Comparison of ENCODE assay signal across 8 mouse cellular contexts in genomic region chr16:4558980-4559631, GRCm38 (mm10). TPM values are rescaled to one million over a fixed set of nuclear protein-coding genes. Genes with fewer than 3 reads are reported as not detected.
DNase-seq lines count a peak whose midpoint lies in the region; ATAC-seq and TF ChIP-seq lines count a peak whose summit lies in the region.

No protein-coding gene starts in this region.

- peaks cover 20% of the 10 kb centered on the region for H3K27me3 ChIP-seq in CH12.LX (replicated peaks)
- H3K27me3 ChIP-seq in forebrain, embryonic 12.5 days = no peaks in the 10 kb centered on the region
- H3K27me3 ChIP-seq in heart, embryonic 15.5 days = no peaks in the 10 kb centered on the region

- peak overlapping the region; percentile 67 for H3K9ac ChIP-seq in CH12.LX (ENCODE audit: insufficient read depth, low read depth)
- H3K9ac ChIP-seq in forebrain, embryonic 12.5 days = peak overlapping the region; percentile 81
- peak overlapping the region; percentile 75 for H3K9ac ChIP-seq in heart, embryonic 15.5 days

- H3K4me1 ChIP-seq in CH12.LX (ENCODE audit: control insufficient read depth in 1 of 2, insufficient read depth in 2 of 2) = peaks cover 9 to 39% of the 10 kb centered on the region in 2 experiments
- peaks cover 18% of the 10 kb centered on the region for H3K4me1 ChIP-seq in forebrain, embryonic 12.5 days
- H3K4me1 ChIP-seq in heart, embryonic 15.5 days (replicated peaks) = peaks cover 23% of the 10 kb centered on the region
- no peaks in the 10 kb centered on the region; the same call in 1 of the 2 replicates for H3K4me1 ChIP-seq in lung, adult 2 months (ENCODE audit: control insufficient read depth, insufficient read depth, low read length)

- peaks cover 18% of the 10 kb centered on the region for H3K79me2 ChIP-seq in CH12.LX (replicated peaks; ENCODE audit: control insufficient read depth, extremely low read depth, insufficient read depth, poor library complexity, severe bottlenecking)

- peak overlapping the region; percentile 71 to 92 (median 79) for H3K4me3 ChIP-seq in CH12.LX (replicated peaks in 1 of 3; ENCODE audit: low read depth in 2 of 3, low read length in 2 of 3, poor library complexity in 1 of 3)
- H3K4me3 ChIP-seq in forebrain, embryonic 12.5 days (replicated peaks) = peak overlapping the region; percentile 78
- peak overlapping the region; percentile 84 for H3K4me3 ChIP-seq in heart, embryonic 15.5 days
- peak overlapping the region; percentile 82 for H3K4me3 ChIP-seq in lung, adult 2 months (replicated peaks; ENCODE audit: extremely low read depth, low read depth, low read length)

- ATAC-seq in forebrain, embryonic 12.5 days (ENCODE audit: low FRiP score) = peak; percentile 42
- ATAC-seq in heart, embryonic 15.5 days (replicated peaks; ENCODE audit: insufficient number of reproducible peaks, insufficient read depth, low FRiP score, low read depth) = peak; percentile 25

- peaks cover 10% of the 10 kb centered on the region for H3K9me3 ChIP-seq in CH12.LX (replicated peaks; ENCODE audit: low read length)
- H3K9me3 ChIP-seq in forebrain, embryonic 12.5 days = no peaks in the 10 kb centered on the region
- H3K9me3 ChIP-seq in heart, embryonic 15.5 days (replicated peaks) = no peaks in the 10 kb centered on the region

- TF ChIP-seq CTCF in CH12.LX (conservative IDR thresholded peaks at IDR 0.05 in 1 of 2, IDR thresholded peaks at IDR 0.05 in 1 of 2; ENCODE audit: low read depth in 2 of 2, low read length in 2 of 2) = no peak
- TF ChIP-seq CTCF in brain, embryonic 14.5 days (IDR thresholded peaks at IDR 0.05; ENCODE audit: borderline replicate concordance, extremely low read depth, insufficient read depth, insufficient read length) = no peak
- no peak for TF ChIP-seq CTCF in lung, adult 2 months (IDR thresholded peaks at IDR 0.05; ENCODE audit: insufficient read depth, low read length)

- H3K27ac ChIP-seq in CH12.LX (ENCODE audit: insufficient read depth, low read depth) = peak overlapping the region; percentile 64
- peak overlapping the region; percentile 93 for H3K27ac ChIP-seq in forebrain, embryonic 12.5 days
- H3K27ac ChIP-seq in heart, embryonic 15.5 days = peak overlapping the region; percentile 91

- TF ChIP-seq RAD21 in CH12.LX (IDR thresholded peaks at IDR 0.05; ENCODE audit: low read depth, low read length) = no peak

- dilution Hi-C loops in CH12.LX (cut with MboI; ENCODE audit: extremely low pct_ligation_motif_present, extremely low pct_unique_long_range_greater_than_20kb, low sequenced_read_pairs) = no loop called here

- H3K36me3 ChIP-seq in CH12.LX (replicated peaks in 1 of 2; ENCODE audit: control insufficient read depth in 1 of 2, insufficient read depth in 1 of 2, low read length in 1 of 2) = peaks cover 0 to 27% of the 10 kb centered on the region in 2 experiments
- H3K36me3 ChIP-seq in forebrain, embryonic 12.5 days (replicated peaks) = 0 out of 2 replicates have a peak, but pooled peaks cover 4% of the 10 kb centered on the region
- no peaks in the 10 kb centered on the region for H3K36me3 ChIP-seq in heart, embryonic 15.5 days

- peak overlapping the region; percentile 77 for H3K4me2 ChIP-seq in CH12.LX (ENCODE audit: insufficient read depth, low read depth, poor library complexity, severe bottlenecking)
- H3K4me2 ChIP-seq in forebrain, embryonic 12.5 days = peak overlapping the region; percentile 79
- H3K4me2 ChIP-seq in heart, embryonic 15.5 days = peak overlapping the region; percentile 96

- no peak for TF ChIP-seq EP300 in CH12.LX (IDR thresholded peaks at IDR 0.05; ENCODE audit: low read length)

- in situ Hi-C loops in CH12.LX (cut with MboI; ENCODE audit: low pct_ligation_motif_present, low pct_unique_long_range_greater_than_20kb, low sequenced_read_pairs) = loop anchor here (5.0 kb wide), 1 partner anchor 118 kb away; the partner anchor contains the start of gene Coro7

- peak; percentile 3; the same call in 1 of the 2 replicates for TF ChIP-seq POLR2A in CH12.LX (IDR thresholded peaks at IDR 0.05; ENCODE audit: low read depth, low read length)
- TF ChIP-seq POLR2A in brain, embryonic 14.5 days (IDR thresholded peaks at IDR 0.05; ENCODE audit: borderline replicate concordance, extremely low read depth, insufficient read depth, insufficient read length, poor library complexity, severe bottlenecking) = peak; percentile 72
- no peak for TF ChIP-seq POLR2A in lung, adult 2 months (IDR thresholded peaks at IDR 0.05; ENCODE audit: borderline replicate concordance, extremely low read depth, low read depth, low read length)

- peak; percentile 57 for DNase-seq in CH12.LX (ENCODE audit: extremely low read depth)
- peak; percentile 82 for DNase-seq in brain, embryonic 14.5 days (ENCODE audit: low read depth)
- peak; percentile 38 for DNase-seq in large intestine, adult 2 months (ENCODE audit: low read depth, low spot score)
- DNase-seq in lung, adult 2 months = no peak
- peak; percentile 48 for DNase-seq in ovary, adult 18-20 months (ENCODE audit: low spot score)
- peak; percentile 57 for DNase-seq in thymus, postnatal 0 days (ENCODE audit: low spot score)

- under 1% methylated on average over 42 of the region's 43 CpGs for WGBS in forebrain, embryonic 12.5 days
- WGBS in heart, embryonic 15.5 days = 0% methylated on average over 43 of the region's 43 CpGs
- WGBS in large intestine, adult 2 months = under 1% methylated on average over 43 of the region's 43 CpGs
- WGBS in lung, adult 2 months = 0% methylated on average over 43 of the region's 43 CpGs

TF ChIP-seq in CH12.LX, 34 proteins besides CTCF, POLR2A, EP300 and RAD21 (continues in another document):
- no peak for TF ChIP-seq TBP (conservative IDR thresholded peaks at IDR 0.05; ENCODE audit: low read depth, low read length)
- TF ChIP-seq ELF1 (IDR thresholded peaks at IDR 0.05; ENCODE audit: low read depth, low read length) = no peak
- no peak for TF ChIP-seq PAX5 (IDR thresholded peaks at IDR 0.05; ENCODE audit: low read length)
- no peak for TF ChIP-seq GABPA (IDR thresholded peaks at IDR 0.05; ENCODE audit: insufficient replicate concordance, low read depth, low read length)
- no peak for TF ChIP-seq JUN (IDR thresholded peaks at IDR 0.05; ENCODE audit: insufficient read depth, low read depth, low read length)
- no peak for TF ChIP-seq USF2 (conservative IDR thresholded peaks at IDR 0.05; ENCODE audit: low read depth, low read length)
- no peak for TF ChIP-seq CHD1 (IDR thresholded peaks at IDR 0.05; ENCODE audit: low read depth, low read length)
- TF ChIP-seq NELFE (IDR thresholded peaks at IDR 0.05; ENCODE audit: low read depth, low read length) = peak; percentile 70; the same call in 1 of the 2 replicates
- no peak for TF ChIP-seq MAFK (IDR thresholded peaks at IDR 0.05; ENCODE audit: insufficient replicate concordance, low read length)
- no peak for TF ChIP-seq MAZ (IDR thresholded peaks at IDR 0.05; ENCODE audit: low read depth, low read length)
- TF ChIP-seq MAX (IDR thresholded peaks at IDR 0.05; ENCODE audit: low read length) = peak; percentile 94
- 0 out of 2 replicates have a peak, but pooled peaks have one; percentile 13 for TF ChIP-seq CHD2 (IDR thresholded peaks at IDR 0.05; ENCODE audit: low read length)
- no peak for TF ChIP-seq E2F4 (IDR thresholded peaks at IDR 0.05; ENCODE audit: insufficient replicate concordance, low read depth, low read length)
- no peak for TF ChIP-seq ETS1 (conservative IDR thresholded peaks at IDR 0.05; ENCODE audit: low read depth, low read length)
- TF ChIP-seq ZMIZ1 (IDR thresholded peaks at IDR 0.05; ENCODE audit: low read depth, low read length) = peak; percentile 38; the same call in 1 of the 2 replicates
- TF ChIP-seq ZKSCAN1 (IDR thresholded peaks at IDR 0.05; ENCODE audit: borderline replicate concordance, low read depth, low read length) = no peak
- TF ChIP-seq JUND (conservative IDR thresholded peaks at IDR 0.05; ENCODE audit: low read depth, low read length) = no peak
- TF ChIP-seq RCOR1 (conservative IDR thresholded peaks at IDR 0.05; ENCODE audit: low read depth, low read length) = no peak
- no peak for TF ChIP-seq TCF12 (IDR thresholded peaks at IDR 0.05; ENCODE audit: low read depth, low read length)

RNA-seq across cellular contexts. Expression of gene Tfap4, which starts 0.5 kb away (rescaled TPM):
- total RNA-seq in CH12.LX (2012; rRNA removed) (23.5 and 27.5 TPM in 2 replicates), CH12.LX (2014; rRNA removed) (24.0 and 25.0 TPM in 2 replicates)
- polyA plus RNA-seq in CH12.LX (2012; ENCODE audit: insufficient read length, low read depth) = 43.3 and 46.6 TPM in 2 replicates
- 13.6 and 16.6 TPM in 2 replicates for polyA plus RNA-seq in brain, embryonic 14.5 days (2012; rRNA removed)
- polyA plus RNA-seq in forebrain, embryonic 12.5 days (2016; fragmentation: Nextera tagmentation; extraction: Ambion mirVana) = 20.9 and 22.6 TPM in 2 replicates
- polyA plus RNA-seq in heart, embryonic 15.5 days (2015; fragmentation: Nextera tagmentation; extraction: Ambion mirVana) = 5.6 and 7.1 TPM in 2 replicates
- 11.1 and 13.2 TPM in 2 replicates for polyA plus RNA-seq in large intestine, adult 2 months (2012; rRNA removed)
- 6.0 and 6.9 TPM in 2 replicates for polyA plus RNA-seq in lung, adult 2 months (2012; rRNA removed)
- 16.5 and 19.7 TPM in 2 replicates for polyA plus RNA-seq in thymus, postnatal 0 days (2015; fragmentation: Nextera tagmentation; extraction: Ambion mirVana)

RNA-seq across cellular contexts. Expression of gene Srl, which starts 17.5 kb away (rescaled TPM):
- 44.6 and 60.3 TPM in 2 replicates for total RNA-seq in CH12.LX (2012; rRNA removed)
- total RNA-seq in CH12.LX (2014; rRNA removed) = 62.7 and 88.8 TPM in 2 replicates
- 71.3 and 77.9 TPM in 2 replicates for polyA plus RNA-seq in CH12.LX (2012; ENCODE audit: insufficient read length, low read depth)
- polyA plus RNA-seq in brain, embryonic 14.5 days (2012; rRNA removed) = 25.0 and 26.2 TPM in 2 replicates
- 27.6 and 30.7 TPM in 2 replicates for polyA plus RNA-seq in forebrain, embryonic 12.5 days (2016; fragmentation: Nextera tagmentation; extraction: Ambion mirVana)
- 227 and 253 TPM in 2 replicates for polyA plus RNA-seq in heart, embryonic 15.5 days (2015; fragmentation: Nextera tagmentation; extraction: Ambion mirVana)
- 2.9 and 3.3 TPM in 2 replicates for polyA plus RNA-seq in large intestine, adult 2 months (2012; rRNA removed)
- 3.6 and 12.6 TPM in 2 replicates for polyA plus RNA-seq in lung, adult 2 months (2012; rRNA removed)
- polyA plus RNA-seq in thymus, postnatal 0 days (2015; fragmentation: Nextera tagmentation; extraction: Ambion mirVana) = 5.6 and 6.9 TPM in 2 replicates

RNA-seq across cellular contexts. Expression of gene Glis2, which starts 35.4 kb away (rescaled TPM):
- total RNA-seq in CH12.LX (2012; rRNA removed) (2.1 and 2.5 TPM in 2 replicates), CH12.LX (2014; rRNA removed) (0.39 and 0.59 TPM in 2 replicates)
- polyA plus RNA-seq in CH12.LX (2012; ENCODE audit: insufficient read length, low read depth) = 3.2 and 3.3 TPM in 2 replicates
- 41.8 and 45.4 TPM in 2 replicates for polyA plus RNA-seq in brain, embryonic 14.5 days (2012; rRNA removed)
- 22.0 and 26.6 TPM in 2 replicates for polyA plus RNA-seq in forebrain, embryonic 12.5 days (2016; fragmentation: Nextera tagmentation; extraction: Ambion mirVana)
- 17.7 and 17.9 TPM in 2 replicates for polyA plus RNA-seq in heart, embryonic 15.5 days (2015; fragmentation: Nextera tagmentation; extraction: Ambion mirVana)
- polyA plus RNA-seq in large intestine, adult 2 months (2012; rRNA removed) = 8.1 TPM in 2 replicates
- 66.5 and 76.4 TPM in 2 replicates for polyA plus RNA-seq in lung, adult 2 months (2012; rRNA removed)
- 3.6 and 5.3 TPM in 2 replicates for polyA plus RNA-seq in thymus, postnatal 0 days (2015; fragmentation: Nextera tagmentation; extraction: Ambion mirVana)
